Mouse (Mus musculus): ENCODE results near the gene Il4. TPM values are rescaled to one million over a fixed set of nuclear protein-coding genes. Genes with fewer than 3 reads are reported as not detected.

The Il4 gene
- 0.20 and 0.27 TPM in 2 replicates for polyA plus RNA-seq (2015; fragmentation: Nextera tagmentation; extraction: Ambion mirVana)

- no peaks in the 10 kb centered on the region for H3K9me3 ChIP-seq (replicated peaks; ENCODE audit: control insufficient read depth, low read length)
- H3K27ac ChIP-seq (ENCODE audit: low read length): no peak within 1 kb of the TSS
- H3K27me3 ChIP-seq (ENCODE audit: control insufficient read depth, insufficient read depth, low read depth, low read length): no peaks in the 10 kb centered on the region
- WGBS (ENCODE audit: insufficient replicate concordance): 37% methylated on average over 7 of the region's 7 CpGs
- no peak within 1 kb of the TSS for H3K4me2 ChIP-seq (ENCODE audit: low read depth, low read length)
- H3K4me3 ChIP-seq (ENCODE audit: low read depth, low read length): no peak within 1 kb of the TSS
- no peak within 1 kb of the TSS for H3K9ac ChIP-seq (ENCODE audit: low read depth, low read length)
- no peaks in the 10 kb centered on the region for H3K36me3 ChIP-seq (ENCODE audit: control insufficient read depth, insufficient read depth)
- no peak for ATAC-seq (ENCODE audit: low read depth)
- peaks cover 16% of the 10 kb centered on the region for H3K4me1 ChIP-seq (ENCODE audit: control insufficient read depth, low read depth, low read length)
These were observed at the start of gene Il4 for GRCm38 (mm10) chr11:53618619-53619198. Gene Il4, minus strand, starts transcription at chr11:53618669.

- peaks cover 6% of the 10 kb centered on the region for H3K36me3 ChIP-seq (ENCODE audit: control insufficient read depth, insufficient read depth)
- no peak for ATAC-seq (ENCODE audit: low read depth)
These were observed 45.6 kb upstream of the Il4 start for GRCm38 (mm10) chr11:53664091-53664490.

GRCm38 (mm10) chr11:53662794-53663674, 44.6 kb upstream of the Il4 start:
- H3K36me3 ChIP-seq (ENCODE audit: control insufficient read depth, insufficient read depth): peaks cover 6% of the 10 kb centered on the region
- H3K4me2 ChIP-seq (ENCODE audit: low read depth, low read length): no peak overlapping the region
- H3K27ac ChIP-seq (ENCODE audit: low read length): no peak overlapping the region
- H3K4me3 ChIP-seq (ENCODE audit: low read depth, low read length): no peak overlapping the region
- no peaks in the 10 kb centered on the region for H3K27me3 ChIP-seq (ENCODE audit: control insufficient read depth, insufficient read depth, low read depth, low read length)
- H3K9ac ChIP-seq (ENCODE audit: low read depth, low read length): no peak overlapping the region
- peaks cover 10% of the 10 kb centered on the region; the same call in 1 of the 2 replicates for H3K4me1 ChIP-seq (ENCODE audit: control insufficient read depth, low read depth, low read length)
- 34% methylated on average over 14 of the region's 14 CpGs for WGBS (ENCODE audit: insufficient replicate concordance)
- ATAC-seq (ENCODE audit: low read depth): no peak
- H3K9me3 ChIP-seq (replicated peaks; ENCODE audit: control insufficient read depth, low read length): no peaks in the 10 kb centered on the region

More at GRCm38 (mm10) chr11:53664091-53664490, 45.6 kb upstream of the Il4 start:
- 76% methylated on average over 5 of the region's 5 CpGs for WGBS (ENCODE audit: insufficient replicate concordance)
- H3K27me3 ChIP-seq (ENCODE audit: control insufficient read depth, insufficient read depth, low read depth, low read length): no peaks in the 10 kb centered on the region
- H3K27ac ChIP-seq (ENCODE audit: low read length): no peak overlapping the region
- H3K4me1 ChIP-seq (ENCODE audit: control insufficient read depth, low read depth, low read length): peaks cover 6% of the 10 kb centered on the region; the same call in 1 of the 2 replicates
- no peak overlapping the region for H3K4me3 ChIP-seq (ENCODE audit: low read depth, low read length)
- H3K9me3 ChIP-seq (replicated peaks; ENCODE audit: control insufficient read depth, low read length): no peaks in the 10 kb centered on the region
- H3K4me2 ChIP-seq (ENCODE audit: low read depth, low read length): no peak overlapping the region
- H3K9ac ChIP-seq (ENCODE audit: low read depth, low read length): no peak overlapping the region

- Histone ChIP-seq H3K4me2 (ENCODE audit: low read depth, low read length) (peak overlapping the region; percentile 39; the same call in 1 of the 2 replicates), H3K9ac (ENCODE audit: low read depth, low read length) (no peak overlapping the region), H3K4me1 (ENCODE audit: control insufficient read depth, low read depth, low read length) (peaks cover 22% of the 10 kb centered on the region), H3K27me3 (ENCODE audit: control insufficient read depth, insufficient read depth, low read depth, low read length) (no peaks in the 10 kb centered on the region), H3K4me3 (ENCODE audit: low read depth, low read length) (no peak overlapping the region), H3K27ac (ENCODE audit: low read length) (peak overlapping the region; percentile 26), H3K36me3 (ENCODE audit: control insufficient read depth, insufficient read depth) (peaks cover 4% of the 10 kb centered on the region; the same call in 1 of the 2 replicates), H3K9me3 (replicated peaks; ENCODE audit: control insufficient read depth, low read length) (no peaks in the 10 kb centered on the region)
- 29% methylated on average over 6 of the region's 6 CpGs for WGBS (ENCODE audit: insufficient replicate concordance)
- no peak for ATAC-seq (ENCODE audit: low read depth)
These were observed 39.4 kb upstream of the Il4 start for GRCm38 (mm10) chr11:53657828-53658227.

- no peaks in the 10 kb centered on the region for H3K27me3 ChIP-seq (ENCODE audit: control insufficient read depth, insufficient read depth, low read depth, low read length)
- peaks cover 4% of the 10 kb centered on the region; the same call in 1 of the 2 replicates for H3K36me3 ChIP-seq (ENCODE audit: control insufficient read depth, insufficient read depth)
- ATAC-seq (ENCODE audit: low read depth): no peak
- H3K9me3 ChIP-seq (replicated peaks; ENCODE audit: control insufficient read depth, low read length): no peaks in the 10 kb centered on the region
- H3K4me2 ChIP-seq (ENCODE audit: low read depth, low read length): peak overlapping the region; percentile 39
- no peak overlapping the region; the same call in 1 of the 2 replicates for H3K4me3 ChIP-seq (ENCODE audit: low read depth, low read length)
- peak overlapping the region; percentile 3; the same call in 1 of the 2 replicates for H3K9ac ChIP-seq (ENCODE audit: low read depth, low read length)
- peak overlapping the region; percentile 26 for H3K27ac ChIP-seq (ENCODE audit: low read length)
- peaks cover 22% of the 10 kb centered on the region for H3K4me1 ChIP-seq (ENCODE audit: control insufficient read depth, low read depth, low read length)
- 65% methylated on average over 8 of the region's 8 CpGs for WGBS (ENCODE audit: insufficient replicate concordance)
These were observed 38.9 kb upstream of the Il4 start for GRCm38 (mm10) chr11:53657381-53657780.

- peak overlapping the region; percentile 26 for H3K27ac ChIP-seq (ENCODE audit: low read length)
- H3K9ac ChIP-seq (ENCODE audit: low read depth, low read length): 0 out of 2 replicates have a peak overlapping the region, but pooled peaks have one; percentile 5
- WGBS (ENCODE audit: insufficient replicate concordance): 39% methylated on average over 9 of the region's 9 CpGs
- H3K27me3 ChIP-seq (ENCODE audit: control insufficient read depth, insufficient read depth, low read depth, low read length): no peaks in the 10 kb centered on the region
- no peak overlapping the region for H3K4me3 ChIP-seq (ENCODE audit: low read depth, low read length)
- H3K36me3 ChIP-seq (ENCODE audit: control insufficient read depth, insufficient read depth): peaks cover 4% of the 10 kb centered on the region; the same call in 1 of the 2 replicates
- peak; percentile 47 for ATAC-seq (ENCODE audit: low read depth)
- no peaks in the 10 kb centered on the region for H3K9me3 ChIP-seq (replicated peaks; ENCODE audit: control insufficient read depth, low read length)
- peak overlapping the region; percentile 39 for H3K4me2 ChIP-seq (ENCODE audit: low read depth, low read length)
- H3K4me1 ChIP-seq (ENCODE audit: control insufficient read depth, low read depth, low read length): peaks cover 22% of the 10 kb centered on the region
These were observed 38.2 kb upstream of the Il4 start for GRCm38 (mm10) chr11:53656558-53657202.

GRCm38 (mm10) chr11:53655043-53655442, 36.6 kb upstream of the Il4 start:
- no peak overlapping the region for H3K27ac ChIP-seq (ENCODE audit: low read length)
- peaks cover 22% of the 10 kb centered on the region for H3K4me1 ChIP-seq (ENCODE audit: control insufficient read depth, low read depth, low read length)
- H3K4me3 ChIP-seq (ENCODE audit: low read depth, low read length): no peak overlapping the region
- no peaks in the 10 kb centered on the region for H3K9me3 ChIP-seq (replicated peaks; ENCODE audit: control insufficient read depth, low read length)
- peaks cover 9% of the 10 kb centered on the region; the same call in 1 of the 2 replicates for H3K36me3 ChIP-seq (ENCODE audit: control insufficient read depth, insufficient read depth)
- H3K4me2 ChIP-seq (ENCODE audit: low read depth, low read length): no peak overlapping the region
- no peak overlapping the region for H3K9ac ChIP-seq (ENCODE audit: low read depth, low read length)
- 29% methylated on average over 5 of the region's 5 CpGs for WGBS (ENCODE audit: insufficient replicate concordance)
- ATAC-seq (ENCODE audit: low read depth): peak; percentile 86
- no peaks in the 10 kb centered on the region for H3K27me3 ChIP-seq (ENCODE audit: control insufficient read depth, insufficient read depth, low read depth, low read length)

GRCm38 (mm10) chr11:53652427-53652826, 34.0 kb upstream of the Il4 start:
- Histone ChIP-seq H3K36me3 (ENCODE audit: control insufficient read depth, insufficient read depth) (peaks cover 9% of the 10 kb centered on the region; the same call in 1 of the 2 replicates), H3K4me3 (ENCODE audit: low read depth, low read length) (no peak overlapping the region), H3K4me2 (ENCODE audit: low read depth, low read length) (no peak overlapping the region), H3K4me1 (ENCODE audit: control insufficient read depth, low read depth, low read length) (peaks cover 13% of the 10 kb centered on the region), H3K9ac (ENCODE audit: low read depth, low read length) (no peak overlapping the region), H3K27me3 (ENCODE audit: control insufficient read depth, insufficient read depth, low read depth, low read length) (no peaks in the 10 kb centered on the region), H3K9me3 (replicated peaks; ENCODE audit: control insufficient read depth, low read length) (no peaks in the 10 kb centered on the region), H3K27ac (ENCODE audit: low read length) (no peak overlapping the region)
- no peak for ATAC-seq (ENCODE audit: low read depth)
- WGBS (ENCODE audit: insufficient replicate concordance): 71% methylated on average over 2 of the region's 2 CpGs
